In the genomic region with DNA sequence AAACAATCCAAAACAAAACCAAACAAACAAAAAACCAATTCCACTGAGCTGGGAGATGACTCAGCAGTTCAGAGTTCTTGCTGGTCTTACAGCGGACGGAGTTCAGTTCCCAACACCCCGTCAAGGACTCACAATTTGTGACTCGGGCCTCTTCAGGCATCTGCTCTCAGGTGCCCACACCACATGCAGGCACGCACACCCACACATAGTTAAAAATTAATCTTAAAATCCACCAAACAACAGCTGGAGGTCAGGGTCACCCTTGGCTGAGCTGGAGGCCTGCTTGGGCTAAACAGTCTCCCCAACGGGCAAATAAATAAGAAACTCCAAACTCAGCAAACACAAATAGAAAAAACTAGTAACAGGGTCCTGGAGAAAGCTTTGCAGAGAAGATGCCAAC, we compare ENCODE assay signal across 16 mouse cellular contexts. TPM values are rescaled to one million over a fixed set of nuclear protein-coding genes. Genes with fewer than 3 reads are reported as not detected.
DNase-seq lines count a peak whose midpoint lies in the region; ATAC-seq and TF ChIP-seq lines count a peak whose summit lies in the region.
"Had no signal": no experiment of that assay in that cellular context is flagged by ENCODE, and none has a peak within 500 bp of the region (broad histone marks: within the 10 kb centered on the region; RNA-seq: fewer than 3 reads in every experiment).

No protein-coding gene starts in this region.

- no peak overlapping the region; the same call in 1 of the 2 replicates for H3K9ac ChIP-seq in ES-E14 (ENCODE audit: insufficient read depth, low read depth, low read length, poor library complexity, severe bottlenecking)
- no peak overlapping the region for H3K9ac ChIP-seq in intestine, embryonic 15.5 days
- no peak overlapping the region for H3K9ac ChIP-seq in liver, embryonic 16.5 days (ENCODE audit: low read depth, low read length)
- H3K9ac ChIP-seq: embryonic facial prominence, embryonic 12.5 days; heart, embryonic 15.5 days; lung, embryonic 14.5 days; midbrain, embryonic 12.5 days; neural tube, embryonic 12.5 days had no signal

- no peak for DNase-seq in ES-E14 (ENCODE audit: low read depth, low spot score)
- peak; percentile 68 for DNase-seq in kidney, postnatal 10 days
- DNase-seq in heart, adult 11 months = no peak
- DNase-seq in cerebellum, postnatal 25 days = no peak
- no peak for DNase-seq in thymus, postnatal 36 days
- DNase-seq: cerebellum, adult 9-11 months; gastrocnemius, postnatal 14 days; lung, embryonic 14.5 days had no signal

- no peaks in the 10 kb centered on the region for H3K27me3 ChIP-seq in intestine, embryonic 15.5 days (replicated peaks)
- H3K27me3 ChIP-seq in liver, embryonic 16.5 days (ENCODE audit: control insufficient read depth, insufficient read depth, low read depth, low read length) = no peaks in the 10 kb centered on the region
- H3K27me3 ChIP-seq: embryonic facial prominence, embryonic 12.5 days; heart, embryonic 15.5 days; midbrain, embryonic 12.5 days; neural tube, embryonic 12.5 days had no signal

- H3K4me2 ChIP-seq in intestine, embryonic 15.5 days (replicated peaks) = no peak overlapping the region
- H3K4me2 ChIP-seq in liver, embryonic 16.5 days (ENCODE audit: low read depth, low read length) = no peak overlapping the region
- H3K4me2 ChIP-seq: embryonic facial prominence, embryonic 12.5 days; heart, embryonic 15.5 days; lung, embryonic 14.5 days; midbrain, embryonic 12.5 days; neural tube, embryonic 12.5 days had no signal

- no peaks in the 10 kb centered on the region for H3K9me3 ChIP-seq in ES-E14 (ENCODE audit: control insufficient read depth, insufficient read depth, low read depth, low read length)
- H3K9me3 ChIP-seq in intestine, embryonic 15.5 days = no peaks in the 10 kb centered on the region
- no peaks in the 10 kb centered on the region for H3K9me3 ChIP-seq in liver, embryonic 16.5 days (replicated peaks; ENCODE audit: control insufficient read depth, low read length)
- H3K9me3 ChIP-seq: embryonic facial prominence, embryonic 12.5 days; heart, embryonic 15.5 days; midbrain, embryonic 12.5 days; neural tube, embryonic 12.5 days had no signal

- no peak overlapping the region for H3K4me3 ChIP-seq in ES-E14 (ENCODE audit: insufficient read depth in 1 of 2, low read depth in 1 of 2, low read length in 2 of 2, poor library complexity in 1 of 2, severe bottlenecking in 1 of 2)
- H3K4me3 ChIP-seq in intestine, embryonic 15.5 days (replicated peaks) = no peak overlapping the region
- H3K4me3 ChIP-seq in liver, embryonic 16.5 days (ENCODE audit: low read depth, low read length) = no peak overlapping the region
- H3K4me3 ChIP-seq: embryonic facial prominence, embryonic 12.5 days; heart, embryonic 15.5 days; midbrain, embryonic 12.5 days; neural tube, embryonic 12.5 days had no signal

- no peak overlapping the region for H3K27ac ChIP-seq in ES-E14 (ENCODE audit: insufficient read depth, low read depth, low read length, poor library complexity, severe bottlenecking)
- peak overlapping the region; percentile 32 for H3K27ac ChIP-seq in intestine, embryonic 15.5 days
- peak overlapping the region; percentile 70 for H3K27ac ChIP-seq in liver, embryonic 16.5 days (ENCODE audit: low read length)
- H3K27ac ChIP-seq: embryonic facial prominence, embryonic 12.5 days; heart, embryonic 15.5 days; midbrain, embryonic 12.5 days; neural tube, embryonic 12.5 days had no signal

- in situ Hi-C loops in ES-E14 (cut with MboI; ENCODE audit: low sequenced_read_pairs in 2 of 2, unreplicated experiment in 2 of 2) = loop anchor here in 1 of 2 experiments (10.0 kb wide), 1 partner anchor 127 kb away; no protein-coding TSS in a partner anchor

- peaks cover 28% of the 10 kb centered on the region for H3K36me3 ChIP-seq in ES-E14 (ENCODE audit: control insufficient read depth, insufficient read depth, low read length, poor library complexity, severe bottlenecking)
- H3K36me3 ChIP-seq in intestine, embryonic 15.5 days = peaks cover 29% of the 10 kb centered on the region
- H3K36me3 ChIP-seq in liver, embryonic 16.5 days (ENCODE audit: control insufficient read depth, insufficient read depth) = no peaks in the 10 kb centered on the region; the same call in 1 of the 2 replicates

- WGBS in intestine, embryonic 15.5 days = 60% methylated on average over 6 of the region's 6 CpGs
- WGBS in liver, embryonic 16.5 days (ENCODE audit: insufficient replicate concordance) = 61% methylated on average over 6 of the region's 6 CpGs

- H3K4me1 ChIP-seq in ES-E14 (ENCODE audit: control insufficient read depth in 2 of 2, insufficient read depth in 2 of 2, low read length in 2 of 2, poor library complexity in 1 of 2) = peaks cover 0 to 23% of the 10 kb centered on the region in 2 experiments; a peak in 2 of 4 replicates
- peaks cover 7% of the 10 kb centered on the region; the same call in 1 of the 2 replicates for H3K4me1 ChIP-seq in intestine, embryonic 15.5 days (replicated peaks)
- H3K4me1 ChIP-seq in liver, embryonic 16.5 days (ENCODE audit: control insufficient read depth, low read depth, low read length) = peaks cover 3% of the 10 kb centered on the region
- H3K4me1 ChIP-seq: midbrain, embryonic 12.5 days; neural tube, embryonic 12.5 days had no signal

- ATAC-seq in intestine, embryonic 15.5 days = peak; percentile 26
- peak; percentile 64 for ATAC-seq in liver, embryonic 16.5 days (ENCODE audit: low read depth)
- ATAC-seq: forebrain, embryonic 14.5 days had no signal

TF ChIP-seq in ES-E14, 5 proteins besides CTCF, POLR2A, EP300 and RAD21:
- TF ChIP-seq ZC3H11A (IDR thresholded peaks at IDR 0.05; ENCODE audit: borderline replicate concordance, low read depth, low read length) = no peak
- no peak for TF ChIP-seq HCFC1 (IDR thresholded peaks at IDR 0.05; ENCODE audit: borderline replicate concordance, insufficient read depth, low read length)
- peak; percentile 68; the same call in 1 of the 2 replicates for TF ChIP-seq MAFK (IDR thresholded peaks at IDR 0.05; ENCODE audit: insufficient read depth, low read depth, low read length)
- TF ChIP-seq ZNF384 (IDR thresholded peaks at IDR 0.05; ENCODE audit: low read depth, low read length) = no peak

RNA-seq across cellular contexts. Expression of gene Ctrb1, which starts 17.5 kb away (rescaled TPM):
- total RNA-seq in ES-E14 (2012; rRNA removed) = 0.22 and 0.48 TPM in 2 replicates
- polyA plus RNA-seq in intestine, embryonic 15.5 days (2015; fragmentation: Nextera tagmentation; extraction: Ambion mirVana) = 1,145 and 3,143 TPM in 2 replicates
- polyA plus RNA-seq in liver, embryonic 16.5 days (2015; fragmentation: Nextera tagmentation; extraction: Ambion mirVana) = 7.7 and 58.8 TPM in 2 replicates
- total RNA-seq: left cerebral cortex, adult 18-20 months had no signal
- polyA plus RNA-seq: embryonic facial prominence, embryonic 12.5 days; forebrain, embryonic 14.5 days; lung, embryonic 14.5 days; midbrain, embryonic 12.5 days; neural tube, embryonic 12.5 days had no signal

RNA-seq across cellular contexts. Expression of gene Bcar1, which starts 35.3 kb away (rescaled TPM):
- total RNA-seq in ES-E14 (2012; rRNA removed) = 52.9 and 72.6 TPM in 2 replicates
- 40.8 and 44.2 TPM in 2 replicates for polyA plus RNA-seq in intestine, embryonic 15.5 days (2015; fragmentation: Nextera tagmentation; extraction: Ambion mirVana)
- polyA plus RNA-seq in liver, embryonic 16.5 days (2015; fragmentation: Nextera tagmentation; extraction: Ambion mirVana) = 9.5 and 13.1 TPM in 2 replicates

Comparison
In these comparisons a context has a peak if more than half of its experiments do, and no peak if none do; other contexts are left out.
1. RNA of gene Ctrb1, which starts 17.5 kb away (polyA plus RNA-seq): 1,145 to 3,143 TPM in intestine, embryonic 15.5 days; 7.7 to 58.8 TPM in liver, embryonic 16.5 days; every median in the first group is over 10 times any median in the second.